Mouse (Mus musculus) spleen, adult 2 months (tissue): ENCODE results near the gene Trmt1.

Experiments used
- CTCF ChIP-seq: fragments of 200-500 bp; IDR thresholded peaks from 2 replicates; pipeline ENCODE4 v1.5.1; 2011; ENCODE audit warnings: mild to moderate bottlenecking, inconsistent platforms; ENCODE audit not compliant: insufficient read depth, insufficient read length, insufficient replicate concordance; ENCODE audit errors: extremely low read depth
- POLR2A ChIP-seq: fragments of 200-500 bp; IDR thresholded peaks from 2 replicates; pipeline ENCODE4 v1.6.1; 2011; ENCODE audit warnings: low read depth, low read length, inconsistent platforms

DNA sequence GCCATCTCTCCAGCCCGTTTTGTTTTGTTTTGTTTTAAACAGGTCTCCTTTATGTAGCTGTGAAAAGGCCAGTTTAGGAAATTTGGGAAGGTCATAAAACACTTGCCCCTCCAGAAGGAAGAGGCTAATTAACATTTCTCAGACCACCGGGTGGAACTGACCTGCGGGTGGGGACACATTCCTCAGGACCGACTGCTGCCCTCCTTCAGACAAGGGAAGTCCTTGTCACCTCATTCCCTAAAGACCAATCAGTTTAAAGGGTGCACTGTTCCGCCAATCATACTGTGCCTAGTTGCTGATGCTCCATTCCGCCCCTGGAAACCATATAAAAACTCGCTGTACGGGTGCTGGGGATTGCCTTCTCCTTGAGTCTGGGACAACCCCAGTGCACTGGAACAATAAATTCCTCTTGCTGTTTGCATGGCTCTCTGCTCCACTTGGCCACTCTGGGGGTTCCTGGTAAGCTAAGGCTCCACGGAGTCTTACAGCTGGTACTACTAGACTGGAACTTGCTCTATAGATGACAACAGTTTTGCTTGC, 32.9 kb upstream of the Trmt1 start:
- TF ChIP-seq CTCF (no peak), POLR2A (no peak)
